Mouse (Mus musculus): ENCODE measurements at regions not wholly inside any gene's neighbourhood (a gene's known extent, or its start where the extent isn't known, plus 50 kb on each side); places are given as distances from the start of the nearest gene placed in this dataset.

DNA sequence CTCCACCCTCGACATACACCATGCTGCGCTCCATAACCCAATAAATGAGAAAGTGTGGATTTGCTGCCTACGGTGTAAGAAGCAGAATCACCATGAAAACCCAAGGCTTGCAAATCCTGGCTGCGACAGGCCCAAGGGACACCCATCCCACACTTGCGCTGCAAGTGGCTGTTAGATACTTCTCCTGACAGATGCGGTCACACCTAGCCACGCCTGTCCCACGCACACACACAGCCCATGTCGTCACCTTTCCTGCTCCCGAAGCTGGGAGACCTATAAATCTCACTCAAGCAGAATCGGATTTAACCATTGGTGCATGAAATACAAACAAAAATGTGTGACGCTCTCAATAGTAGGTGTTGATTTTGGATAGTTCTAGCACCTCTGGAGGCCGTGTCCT is 145.8 kb downstream of the Irs2 start:
- no peak for TF ChIP-seq CTCF (conservative IDR thresholded peaks at IDR 0.05; ENCODE audit: insufficient read depth, insufficient read length, low read depth, low read length)
- TF ChIP-seq POLR2A (IDR thresholded peaks at IDR 0.05; ENCODE audit: low read depth, low read length): no peak
